Mouse (Mus musculus) adrenal gland, postnatal 14 days (tissue): ENCODE results near the gene Rpl35. TPM values are rescaled to one million over a fixed set of nuclear protein-coding genes. Genes with fewer than 3 reads are reported as not detected.

Experiments used
- DNase-seq: peaks from one replicate; pipeline ENCODE4 v3.0.0; 2021; ENCODE audit warnings: mixed read lengths
- total RNA-seq: library from RNA; stranded (reverse); gene quantifications from 2 replicates; pipeline ENCODE4 v1.2.3, GENCODE M21; 2021

The Rpl35 gene
- total RNA-seq, 1 experiment from 2014 or later, result 384 TPM

DNA sequence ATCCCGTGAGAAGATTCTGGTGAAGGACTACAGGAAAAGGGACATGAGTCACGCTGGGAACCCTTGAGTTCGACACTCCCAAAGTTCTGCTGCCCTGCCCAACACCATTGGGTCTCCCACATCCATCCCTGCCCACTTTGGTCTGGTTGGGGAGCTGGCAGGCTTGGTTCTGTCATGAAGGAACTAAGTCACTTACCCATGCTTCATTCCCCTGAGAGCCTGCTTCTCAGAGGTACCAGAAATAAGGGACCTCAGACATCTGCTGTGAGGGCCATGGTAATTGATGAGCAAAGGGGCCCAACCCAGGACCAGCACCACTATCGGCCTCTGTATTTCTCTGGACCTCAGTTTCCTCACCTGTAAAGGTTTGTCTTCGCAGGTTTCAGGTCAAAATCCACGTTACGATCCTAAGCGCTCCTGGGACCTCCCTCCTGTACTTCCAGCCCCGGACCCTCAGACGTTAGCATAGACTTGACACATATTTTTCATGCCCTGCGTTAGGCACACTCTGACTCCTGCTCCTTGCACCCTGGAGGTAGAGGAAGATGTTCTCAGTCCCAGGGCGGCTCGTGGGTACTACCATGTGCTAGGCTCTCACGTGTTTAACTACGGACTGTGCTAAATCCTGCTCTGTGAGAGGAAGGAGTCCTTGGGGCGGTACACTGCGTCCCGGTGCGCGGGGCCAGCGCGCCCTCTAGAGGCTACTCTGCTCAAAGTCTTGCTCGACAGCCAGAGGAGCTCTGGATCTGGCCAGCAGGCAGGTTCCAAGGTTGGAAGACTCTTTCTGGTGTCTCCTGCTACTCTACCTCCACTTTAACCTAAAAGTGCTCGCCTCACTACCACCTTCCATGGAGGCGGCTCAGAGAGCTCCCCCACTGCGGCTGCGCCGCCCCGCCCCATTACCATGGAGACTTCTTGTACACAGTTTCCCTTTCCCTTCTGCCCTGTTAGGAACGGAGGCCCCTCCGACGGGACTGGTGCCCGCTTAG, 7.7 kb downstream of the Rpl35 start, which contains the start of gene Wdr38:
TSS of gene Wdr38 (plus strand) at position 91 of the 989 bp plus-strand sequence.
- DNase-seq, result peak; percentile 94

- peak; percentile 79 for DNase-seq
These were observed 13.0 kb downstream of the Rpl35 start for GRCm38 (mm10) chr2:38992452-38992851.

DNA sequence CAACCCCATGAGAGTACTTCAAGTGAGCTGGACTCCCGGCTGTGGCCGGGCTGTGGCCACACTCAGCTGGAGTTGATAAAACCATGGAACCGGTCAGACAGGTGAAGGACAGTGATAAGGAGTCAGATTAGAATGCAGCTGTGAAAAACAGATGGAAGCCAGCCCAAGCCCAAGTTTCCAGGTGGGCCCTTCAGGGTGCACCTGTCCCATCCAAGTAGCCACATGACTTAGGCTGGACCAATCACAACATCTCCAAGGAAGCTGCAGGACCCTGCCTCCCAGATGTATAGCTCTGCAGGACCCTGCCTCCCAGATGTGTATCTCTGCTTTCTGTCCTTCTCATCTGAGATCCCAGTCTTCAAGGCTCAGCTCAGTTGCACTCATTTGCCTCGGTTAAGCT, 13.4 kb downstream of the Rpl35 start:
- DNase-seq, result no peak

DNA sequence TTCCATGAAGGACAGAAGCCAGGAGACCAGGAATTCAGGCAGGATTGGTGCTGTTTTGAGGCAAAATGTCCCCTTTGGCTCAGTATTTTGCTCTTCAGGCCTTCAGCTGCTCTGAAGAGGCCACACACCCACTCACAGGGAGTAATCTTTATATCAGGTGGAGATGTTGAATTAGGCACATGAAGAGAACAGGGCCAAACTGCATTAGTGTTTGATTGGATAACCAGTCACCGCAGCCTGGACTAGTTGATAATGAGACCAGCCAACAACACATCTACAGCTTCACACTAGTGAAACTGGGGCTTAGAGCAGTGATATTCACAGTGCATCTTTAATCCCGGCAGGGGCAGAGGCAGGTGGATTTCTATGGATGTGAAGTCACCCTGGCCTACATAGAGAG, 16.5 kb downstream of the Rpl35 start:
- no peak for DNase-seq

DNA sequence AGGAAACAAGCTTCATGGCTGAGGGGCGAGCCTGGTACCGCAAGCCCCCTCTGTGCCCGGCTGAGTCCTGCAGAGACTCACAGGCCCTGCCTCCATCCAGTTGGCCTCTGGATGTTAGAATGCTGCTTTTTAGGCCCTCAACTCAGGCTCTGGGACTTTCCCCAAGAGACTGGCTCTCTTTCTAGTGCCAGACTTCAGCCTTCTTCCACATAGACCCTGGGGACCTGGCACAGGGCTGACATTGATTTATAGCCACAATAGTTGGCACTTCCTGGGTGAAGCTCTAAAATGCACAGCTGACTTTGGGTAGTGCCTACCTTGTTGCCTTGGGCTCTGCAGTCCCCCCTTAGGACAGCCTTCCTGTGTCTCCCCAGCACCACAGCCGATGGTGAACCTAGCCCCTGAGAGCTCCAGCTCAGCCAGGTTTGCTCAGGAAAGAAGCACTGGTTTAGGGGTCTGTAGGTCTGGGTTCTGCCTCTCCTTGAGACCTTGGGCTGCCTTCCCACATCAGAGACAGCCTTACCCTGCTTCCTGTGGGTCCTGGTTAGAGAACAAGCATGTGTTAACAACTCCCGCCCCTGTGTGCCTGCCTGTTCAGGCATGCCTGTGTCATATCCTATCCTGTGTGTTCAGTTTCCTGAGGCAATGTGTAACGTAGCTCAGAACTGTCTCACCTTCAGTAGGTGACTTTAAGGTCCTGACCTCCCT, 17.5 kb downstream of the Rpl35 start:
- peak; percentile 60 for DNase-seq

GRCm38 (mm10) chr2:38987371-38987770, 18.1 kb downstream of the Rpl35 start:
- no peak for DNase-seq

DNA sequence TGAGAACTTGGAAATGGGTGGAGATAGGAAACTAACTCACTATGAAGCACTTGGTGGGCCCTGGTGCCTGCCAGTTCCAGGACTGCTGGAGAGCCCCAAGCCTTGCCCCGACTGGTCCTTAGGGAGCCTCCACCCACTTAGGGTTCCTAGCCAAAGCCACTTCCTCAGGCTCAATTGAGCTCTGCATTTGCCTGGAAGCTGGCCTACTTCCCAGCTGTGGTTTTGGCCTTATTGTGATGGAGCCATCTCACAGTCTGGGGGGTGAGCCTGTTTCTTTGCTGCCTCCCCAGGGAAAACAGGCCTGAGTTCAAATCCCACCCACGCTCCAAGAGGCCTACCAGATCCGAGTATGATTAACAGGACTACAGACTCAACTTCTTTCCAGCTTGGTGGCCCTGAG, 18.8 kb downstream of the Rpl35 start:
- DNase-seq, result peak; percentile 53

- DNase-seq, result no peak
These were observed 22.0 kb downstream of the Rpl35 start for GRCm38 (mm10) chr2:38983456-38983855.

DNA sequence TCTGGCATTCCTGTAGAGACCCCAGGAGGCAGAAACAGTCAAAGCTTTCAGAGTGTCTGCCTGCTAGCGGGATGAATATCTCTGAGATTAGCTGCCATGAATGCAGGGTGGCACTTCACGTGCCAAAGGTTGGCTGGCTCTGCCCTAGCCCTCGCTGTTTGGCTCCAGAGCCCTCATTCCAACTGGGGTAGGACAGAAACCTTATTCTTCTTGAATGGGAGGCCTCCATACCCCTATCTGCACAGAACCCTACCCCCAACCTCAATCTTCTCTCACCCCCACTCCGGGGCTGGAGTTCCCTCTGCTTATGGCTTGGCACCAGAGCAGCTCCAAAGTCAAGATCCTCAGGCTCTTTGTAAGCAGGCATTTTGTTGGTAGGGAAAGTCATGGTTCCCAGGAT, 27.6 kb downstream of the Rpl35 start:
- no peak for DNase-seq

- DNase-seq, result no peak
These were observed 29.3 kb downstream of the Rpl35 start for GRCm38 (mm10) chr2:38975941-38976805.

DNA sequence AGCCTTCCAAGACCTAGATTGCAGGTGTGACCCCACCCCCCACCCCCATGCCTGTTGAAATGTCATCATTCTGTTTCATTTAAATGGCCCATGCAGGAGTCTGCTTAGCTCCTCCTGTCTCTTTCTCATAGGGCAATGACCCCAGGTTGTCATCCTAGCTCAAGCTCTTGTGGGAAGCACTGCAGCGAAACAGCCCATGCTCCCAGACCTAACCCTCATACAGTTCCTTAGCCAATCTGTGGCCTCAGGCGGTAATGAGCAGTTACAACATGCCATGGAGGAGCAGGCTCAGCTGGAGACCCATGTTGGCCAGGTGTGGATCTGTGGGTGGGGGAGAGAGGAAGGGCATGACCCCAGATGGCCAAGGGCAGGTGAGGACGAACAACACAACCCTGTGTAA, 30.2 kb downstream of the Rpl35 start:
- DNase-seq, result no peak

DNA sequence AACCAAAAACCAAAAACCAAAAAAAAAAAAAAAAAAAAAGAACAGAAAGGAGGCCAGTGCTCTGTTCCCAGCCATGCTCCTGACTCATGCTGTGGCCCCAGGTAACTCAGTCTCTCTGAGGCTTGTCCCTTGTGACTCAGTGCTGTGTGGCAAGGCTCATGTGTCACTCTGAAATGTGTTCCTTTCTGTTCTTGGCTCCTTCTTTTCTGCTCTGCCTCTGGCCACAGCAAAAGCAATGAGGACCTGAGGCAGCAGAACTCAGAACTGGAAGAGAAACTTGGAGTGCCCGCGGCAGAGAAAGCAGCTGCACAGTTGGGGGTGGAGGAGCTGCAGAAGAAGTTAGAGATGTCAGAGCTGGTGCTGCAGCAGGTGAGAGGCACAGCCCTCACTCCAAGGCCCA, 31.3 kb downstream of the Rpl35 start:
- peak; percentile 34 for DNase-seq

GRCm38 (mm10) chr2:38973701-38974100, 31.7 kb downstream of the Rpl35 start:
- peak; percentile 67 for DNase-seq

GRCm38 (mm10) chr2:38973223-38973622, 32.2 kb downstream of the Rpl35 start:
- no peak for DNase-seq

DNA sequence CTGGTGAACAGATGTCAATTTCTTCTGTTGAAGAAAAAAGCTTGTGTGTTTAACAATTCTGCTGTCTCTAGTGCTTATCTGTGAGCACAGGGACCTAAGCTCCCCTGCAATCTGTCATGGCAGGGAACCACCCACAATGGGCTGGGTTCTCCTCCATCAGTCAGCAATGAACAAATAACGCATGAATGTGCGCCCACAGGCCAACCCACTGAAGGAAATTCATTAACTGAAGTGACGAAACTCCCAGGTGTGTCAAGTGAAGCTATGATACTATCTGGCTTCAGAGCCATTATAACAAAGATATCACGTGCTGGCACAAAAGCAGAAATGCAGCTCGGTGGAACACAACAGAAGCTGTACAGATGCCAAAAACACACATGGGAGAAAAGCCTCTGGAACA, 35.4 kb downstream of the Rpl35 start:
- no peak for DNase-seq

DNA sequence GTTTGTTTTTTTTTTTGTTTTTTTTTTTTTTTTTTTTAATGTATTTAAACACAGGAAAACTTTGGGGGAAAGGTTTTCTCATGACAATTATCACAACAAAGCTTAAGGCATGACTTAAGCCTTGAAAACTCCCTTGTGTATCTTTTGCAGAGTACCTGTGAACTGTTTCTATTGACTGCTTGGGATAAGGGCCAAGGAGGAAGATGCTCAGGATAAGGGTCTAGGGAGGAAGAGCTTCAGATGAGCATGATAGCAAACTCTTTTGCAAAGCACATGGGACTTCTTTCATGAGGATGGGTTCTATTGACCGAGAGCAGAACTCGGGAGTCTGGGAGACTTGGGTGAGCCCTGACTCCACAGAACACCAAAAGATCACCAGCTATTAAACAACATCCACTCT, 35.8 kb downstream of the Rpl35 start:
- no peak for DNase-seq

DNA sequence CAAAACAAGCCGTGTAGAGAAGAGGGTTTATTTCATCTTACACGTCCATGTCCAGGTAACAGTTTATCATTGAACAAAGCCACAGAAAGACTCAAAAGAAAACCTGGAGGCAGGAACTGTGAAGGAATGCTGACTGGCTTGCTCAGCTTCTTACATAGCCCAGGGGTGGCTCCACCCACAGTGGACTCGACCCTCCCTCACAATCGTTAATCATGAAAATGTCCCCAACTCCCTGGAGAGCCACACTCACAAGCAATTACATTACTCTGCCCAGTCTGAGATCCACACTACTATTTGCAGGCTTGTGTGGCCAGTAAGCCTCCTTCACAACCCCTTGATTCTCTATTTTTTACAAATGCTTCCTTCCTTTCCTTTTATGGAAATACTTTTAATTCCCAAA, 41.2 kb downstream of the Rpl35 start:
- no peak for DNase-seq

- DNase-seq, result no peak
These were observed 47.7 kb downstream of the Rpl35 start for GRCm38 (mm10) chr2:38957671-38958223.

GRCm38 (mm10) chr2:38956062-38956461, 49.4 kb downstream of the Rpl35 start:
- no peak for DNase-seq

DNA sequence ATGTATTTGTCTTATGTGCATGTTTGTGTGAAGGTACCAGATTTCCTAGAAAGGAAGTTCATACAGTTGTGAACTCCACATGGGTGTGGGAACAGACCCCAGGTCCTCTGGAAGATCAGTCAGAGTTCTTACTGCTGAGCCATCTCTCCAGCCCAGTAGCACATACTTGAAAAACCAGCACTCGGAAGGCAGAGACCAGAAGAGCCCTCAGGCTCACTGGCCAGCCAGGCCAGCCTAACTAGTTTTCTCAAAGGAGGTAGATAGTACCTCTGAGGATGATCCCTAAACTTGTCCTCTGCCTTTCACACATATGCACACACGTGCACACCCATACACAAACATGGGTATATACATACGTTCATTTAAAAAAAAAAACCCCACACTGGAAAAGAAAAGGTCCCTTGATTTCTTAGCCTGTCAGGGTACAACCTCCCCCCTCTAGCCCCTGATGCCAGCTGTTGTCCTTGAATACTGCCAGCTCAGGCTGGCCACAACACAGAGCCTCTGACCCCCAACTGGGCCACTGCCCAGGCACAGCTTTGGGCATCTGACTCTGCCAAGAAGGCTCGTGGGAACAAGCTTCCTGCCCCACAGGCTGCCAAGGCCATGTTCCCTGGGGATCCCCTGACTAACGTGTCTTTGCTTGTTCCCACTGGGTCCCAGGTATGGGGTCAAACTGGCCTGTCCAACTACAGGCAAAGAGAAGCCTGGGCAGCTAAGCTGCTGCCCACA, 52.1 kb downstream of the Rpl35 start:
- peak; percentile 90 for DNase-seq
